Mouse (Mus musculus): Measurements from ENCODE around the gene Dtx3l. TPM values are rescaled to one million over a fixed set of nuclear protein-coding genes. Genes with fewer than 3 reads are reported as not detected.

The Dtx3l gene
- total RNA-seq, 2 experiments from 2014 or later = 3.6 to 4.6 TPM

DNA sequence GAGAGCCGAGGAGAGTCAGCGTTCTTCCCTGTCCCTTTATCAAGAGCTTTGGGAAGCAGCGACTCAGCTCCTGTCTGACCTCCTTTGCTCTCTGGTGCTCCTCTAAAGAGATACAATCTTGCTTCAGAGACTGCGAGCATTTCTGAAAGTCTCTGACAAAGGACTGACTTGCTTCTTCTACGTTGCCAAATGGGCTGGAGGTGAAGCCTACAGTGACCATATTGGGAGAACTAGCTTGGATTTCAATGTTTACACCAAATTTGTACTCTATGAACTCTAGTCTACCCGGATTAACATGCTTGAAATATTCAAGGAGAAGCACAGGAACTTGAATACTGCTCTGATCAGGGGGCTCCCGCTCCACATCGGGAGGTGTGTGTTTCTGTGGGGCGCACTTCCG is 5.8 kb downstream of the Dtx3l start:
- intact Hi-C loops (cut with DNase I) = no loop called here
- DNase-seq = no peak

DNA sequence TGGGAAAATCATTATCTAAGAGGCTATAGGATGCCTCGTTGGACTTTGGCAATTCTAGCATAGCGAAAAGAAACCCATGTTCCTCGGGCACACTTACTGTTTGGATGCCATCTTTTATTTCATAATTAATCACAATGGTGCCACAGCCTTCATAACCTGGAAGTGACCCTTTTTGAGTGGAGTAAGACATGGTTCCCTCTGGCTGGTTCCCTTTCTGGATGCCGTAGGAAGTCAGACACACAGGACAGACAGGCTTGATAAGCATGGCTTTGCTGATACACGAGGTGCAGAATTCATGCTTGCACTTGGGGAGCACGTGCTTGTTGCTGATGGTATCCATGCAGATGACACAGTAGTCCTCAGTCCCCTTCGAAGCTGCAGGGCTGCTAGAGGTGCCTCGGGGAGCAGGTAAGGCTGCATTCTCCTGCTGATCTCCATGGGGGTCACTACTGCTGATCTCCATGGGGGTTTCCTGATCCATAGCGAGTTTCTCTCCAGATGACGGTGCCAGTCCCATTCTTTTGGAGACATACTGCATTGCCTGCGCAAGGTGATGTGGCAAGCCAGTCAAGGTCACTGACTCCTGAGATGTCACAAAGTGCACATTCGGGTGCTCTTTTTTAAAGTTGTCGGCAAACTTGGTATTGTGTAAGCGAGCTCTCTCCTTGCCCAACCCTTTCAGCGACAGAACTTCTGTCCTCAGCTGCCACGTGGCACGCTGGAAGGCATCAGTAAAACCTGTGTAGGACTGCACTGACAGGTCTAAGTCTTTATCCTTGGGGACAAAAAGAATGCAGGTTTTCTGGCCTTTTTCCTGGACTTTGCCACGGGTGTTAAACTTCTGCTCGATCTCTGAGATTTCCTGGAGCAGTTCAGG is 6.5 kb downstream of the Dtx3l start:
- intact Hi-C loops (cut with DNase I) = no loop called here
- no peak for DNase-seq

DNA sequence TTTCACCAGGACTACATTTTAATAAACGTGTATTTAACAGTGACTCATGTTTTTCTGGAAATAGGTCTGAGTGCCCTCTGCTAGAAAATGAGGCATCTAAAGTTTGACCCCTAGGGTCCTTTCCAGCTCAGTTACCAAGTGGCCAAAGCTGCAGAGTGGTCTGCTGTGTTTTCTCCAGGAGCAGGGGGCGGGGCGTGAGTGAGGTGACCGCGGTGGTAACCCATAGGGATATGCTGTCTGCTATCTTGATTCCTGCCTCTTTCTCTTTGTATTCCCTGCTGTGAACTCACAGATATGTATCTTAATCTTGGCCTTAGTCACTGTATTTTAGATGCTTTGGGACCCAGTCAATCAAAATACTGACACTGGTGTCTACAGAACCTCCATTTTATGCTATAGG is 14.6 kb downstream of the Dtx3l start:
- no peak for DNase-seq
- intact Hi-C loops (cut with DNase I) = no loop called here

DNA sequence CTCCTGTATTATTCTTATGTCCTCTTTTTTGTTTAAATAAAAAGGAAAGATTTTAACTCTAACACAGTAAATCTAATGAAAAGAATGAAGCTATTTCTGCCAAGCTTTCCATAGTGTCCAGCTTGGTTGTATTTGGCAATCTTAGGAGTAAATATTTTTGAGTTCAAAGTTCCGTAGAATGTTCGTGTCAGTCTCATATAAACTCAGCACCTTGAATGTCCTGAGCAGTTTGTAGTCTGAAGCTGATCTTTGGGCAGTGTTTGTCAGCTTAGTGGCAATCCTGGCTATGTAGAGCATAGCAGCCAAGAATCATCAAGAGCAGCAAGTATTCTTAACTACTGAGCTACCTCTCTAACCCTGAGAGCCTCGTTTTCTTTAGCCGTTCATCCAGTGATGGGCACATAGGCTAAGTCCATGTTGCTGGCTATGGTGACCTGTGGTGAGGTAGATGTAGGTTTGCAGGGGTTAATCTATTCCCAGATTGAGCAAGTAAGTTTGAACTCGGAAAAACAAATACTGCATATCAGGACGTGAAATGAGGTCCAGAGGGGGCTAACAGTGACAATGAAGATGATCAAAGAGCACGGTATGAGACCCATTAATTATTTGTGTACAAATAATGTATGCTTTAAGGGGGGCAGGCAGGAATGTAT is 15.3 kb downstream of the Dtx3l start:
- DNase-seq = no peak
- intact Hi-C loops (cut with DNase I) = no loop called here

DNA sequence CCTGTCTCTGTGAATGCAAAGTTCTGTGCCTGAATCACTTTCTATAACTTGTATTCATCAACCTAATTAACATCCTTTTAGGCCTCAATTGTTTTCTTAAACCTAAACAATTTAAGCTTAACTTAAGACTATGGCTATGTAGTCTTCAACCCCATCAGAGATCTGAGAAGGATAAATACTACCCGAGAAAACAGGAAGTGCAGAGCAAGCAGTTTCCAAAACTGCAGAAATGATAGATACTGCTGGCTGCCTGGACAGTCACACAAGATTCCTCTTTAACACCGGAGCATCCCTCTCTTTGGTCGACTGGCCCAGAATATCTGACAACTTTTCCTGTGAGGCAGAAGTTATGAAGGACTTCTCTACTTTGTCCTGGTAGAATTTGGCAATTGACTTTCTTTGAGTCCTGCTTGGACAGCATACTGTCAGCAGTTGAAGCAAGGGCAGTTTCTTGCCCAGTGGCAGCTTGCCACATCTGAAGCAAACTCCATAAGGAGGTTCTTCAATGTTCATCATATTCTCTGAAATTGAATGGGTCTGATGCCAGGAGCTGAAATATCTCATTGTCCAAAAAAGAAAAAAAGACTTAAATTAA is 16.6 kb downstream of the Dtx3l start:
- intact Hi-C loops (cut with DNase I) = no loop called here
- DNase-seq = no peak

DNA sequence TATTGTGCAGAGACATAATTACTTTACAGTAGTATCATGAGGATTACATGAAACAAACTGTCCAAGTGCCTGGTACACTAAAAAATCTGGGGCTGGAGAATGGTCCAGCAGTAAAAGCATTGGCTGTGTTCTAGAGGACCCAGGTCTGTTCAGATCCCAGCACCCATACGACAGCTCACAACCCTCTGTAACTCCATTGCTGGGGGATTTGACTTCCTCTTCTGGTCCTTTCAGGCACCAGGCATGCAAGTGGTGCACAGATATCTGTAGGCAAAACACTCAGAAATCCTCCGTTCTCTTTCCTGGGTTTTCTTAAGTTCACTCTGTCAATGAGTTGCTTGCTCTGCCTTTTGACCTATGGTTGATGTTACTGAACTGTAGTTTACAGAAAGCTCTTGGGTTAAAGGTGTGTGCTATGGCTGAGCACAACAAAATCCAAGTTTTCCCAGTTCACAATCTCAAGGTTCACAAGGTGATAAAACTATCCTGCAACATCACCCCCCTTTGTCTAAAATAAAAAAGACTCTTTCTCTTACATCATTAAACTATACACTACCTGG is 17.2 kb downstream of the Dtx3l start:
- intact Hi-C loops (cut with DNase I) = no loop called here
- no peak for DNase-seq

DNA sequence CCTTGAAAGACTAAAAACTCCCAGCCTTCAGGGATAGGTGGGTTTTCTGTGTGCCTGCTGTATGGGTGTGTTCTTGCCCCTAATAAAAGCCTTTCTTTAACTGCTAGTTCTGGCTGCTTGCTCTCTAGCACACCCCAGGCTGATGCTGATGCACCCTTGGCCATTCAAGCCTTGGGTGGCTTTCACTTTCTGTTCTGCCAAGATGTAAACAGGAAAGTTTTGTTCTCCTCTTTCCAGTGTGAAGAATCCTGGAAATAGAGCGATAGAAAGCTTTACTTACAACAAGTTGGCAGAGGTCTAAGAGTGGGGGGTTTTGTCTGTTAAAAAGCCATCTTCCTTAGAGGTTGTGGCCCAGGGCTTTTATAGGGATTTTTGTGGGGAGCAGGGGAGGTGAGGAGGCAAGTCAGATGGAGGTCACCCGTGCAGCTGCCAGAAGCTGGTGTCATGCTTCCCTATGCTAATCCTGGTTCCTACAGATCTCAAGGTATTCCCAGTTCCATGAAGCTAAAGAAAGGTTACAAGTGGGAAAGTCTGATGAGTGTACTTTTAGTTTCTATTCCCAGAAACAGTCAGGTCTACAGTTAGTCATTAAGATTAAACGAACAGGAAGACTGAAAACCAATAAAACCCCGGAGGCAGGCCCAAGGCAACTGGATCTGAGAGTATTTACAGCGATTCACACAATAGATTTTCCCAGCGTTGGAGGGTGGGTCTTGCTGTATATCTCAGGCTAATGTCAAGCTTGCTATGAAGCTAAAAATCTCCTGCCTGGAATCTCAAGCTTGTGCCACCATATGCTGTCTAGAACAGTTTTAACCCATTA is 20.0 kb downstream of the Dtx3l start:
- intact Hi-C loops (cut with DNase I) = no loop called here
- no peak for DNase-seq

DNA sequence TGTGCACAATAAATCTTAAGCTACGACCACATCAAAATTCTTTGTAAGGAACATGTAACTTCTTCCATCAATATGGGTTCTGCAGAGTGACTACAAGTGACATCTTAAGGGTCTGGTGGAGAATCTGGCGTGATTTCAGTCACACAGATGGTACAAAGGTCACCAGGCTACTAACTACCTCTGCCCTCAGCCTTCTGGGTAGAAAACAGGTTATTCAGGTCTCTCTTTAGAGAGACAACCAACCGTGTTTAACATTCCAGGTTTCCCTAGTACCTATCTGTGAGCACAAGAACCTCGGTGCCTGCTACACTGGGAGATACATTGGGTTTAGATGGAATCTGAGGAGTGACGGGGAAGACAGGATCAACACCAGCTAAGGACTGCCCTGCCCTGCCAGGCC is 24.6 kb downstream of the Dtx3l start:
- DNase-seq = no peak
- intact Hi-C loops (cut with DNase I) = no loop called here

DNA sequence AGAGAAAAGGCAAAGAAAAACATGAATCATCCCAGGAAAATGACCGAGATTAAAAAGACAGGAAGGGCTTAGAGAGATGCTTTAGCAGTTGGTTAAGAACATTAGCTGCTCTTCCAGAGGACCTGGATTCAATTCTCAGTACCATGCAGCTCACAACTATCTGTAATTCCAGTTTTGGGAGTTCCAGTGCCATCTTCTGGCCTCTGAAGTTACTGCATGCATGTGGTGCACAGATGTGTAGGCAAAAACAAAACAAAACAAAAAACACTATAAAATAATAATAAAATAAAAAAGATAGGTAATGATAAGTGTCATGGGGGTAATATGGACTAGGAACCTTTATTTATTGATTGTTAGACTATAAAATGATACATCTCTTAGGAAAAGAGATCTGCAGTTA is 25.4 kb downstream of the Dtx3l start:
- intact Hi-C loops (cut with DNase I) = no loop called here
- no peak for DNase-seq

DNA sequence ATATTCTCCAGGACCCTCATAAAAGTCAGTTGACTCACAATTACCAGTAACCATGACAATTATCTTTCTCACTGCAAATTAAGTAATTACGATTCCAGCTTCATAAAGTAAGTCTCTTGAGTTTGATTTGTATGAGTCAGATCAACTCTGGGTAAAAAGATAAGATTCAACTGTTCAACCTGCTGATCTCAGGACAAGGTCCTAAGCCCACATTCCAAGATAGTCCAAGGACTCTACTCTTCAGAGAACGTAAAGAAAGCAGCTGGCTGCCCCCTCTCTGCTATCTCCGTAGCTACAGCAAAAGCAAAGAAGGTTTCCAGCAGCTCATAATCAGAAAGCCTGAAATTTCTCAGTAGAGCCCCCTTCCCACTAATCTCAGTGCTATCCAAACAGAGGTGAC is 27.5 kb downstream of the Dtx3l start:
- no peak for DNase-seq
- intact Hi-C loops (cut with DNase I) = no loop called here

DNA sequence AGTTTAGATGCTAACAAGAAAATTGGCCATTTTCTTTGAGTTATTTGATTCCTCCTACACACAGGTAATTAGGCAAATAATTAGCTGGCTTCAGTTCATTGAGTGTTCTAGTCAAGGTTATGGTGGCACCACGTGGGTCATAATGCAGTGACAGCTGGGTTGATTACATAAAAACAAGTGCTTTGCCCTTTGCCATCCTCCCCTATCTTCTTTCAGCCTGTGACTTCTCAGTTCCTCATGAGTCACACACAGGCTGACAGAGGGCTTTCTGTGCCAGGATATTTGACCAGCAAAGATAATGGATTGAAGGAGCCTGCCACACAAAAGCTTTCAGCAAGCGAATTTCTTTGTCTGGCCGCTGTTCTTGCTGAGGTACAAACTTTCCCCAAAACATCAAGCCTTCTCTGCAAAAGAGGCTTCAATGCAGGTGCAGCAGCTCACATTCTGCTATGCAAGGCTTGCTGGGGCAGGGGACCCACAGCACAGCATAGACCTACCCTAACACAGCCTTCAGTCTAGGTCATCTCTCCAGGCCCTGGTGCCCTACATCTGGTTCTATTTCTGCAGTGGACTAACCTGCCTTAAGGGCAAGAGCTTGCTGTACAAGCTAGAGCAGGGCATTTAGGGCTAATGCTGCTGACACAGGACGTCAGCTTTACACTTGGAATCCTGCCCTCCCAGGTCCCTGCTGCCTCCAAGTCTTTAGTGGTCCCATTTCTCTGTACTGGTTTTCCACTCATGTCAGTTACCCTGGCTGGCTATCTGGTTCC is 31.3 kb downstream of the Dtx3l start:
- intact Hi-C loops (cut with DNase I) = no loop called here
- DNase-seq = no peak

DNA sequence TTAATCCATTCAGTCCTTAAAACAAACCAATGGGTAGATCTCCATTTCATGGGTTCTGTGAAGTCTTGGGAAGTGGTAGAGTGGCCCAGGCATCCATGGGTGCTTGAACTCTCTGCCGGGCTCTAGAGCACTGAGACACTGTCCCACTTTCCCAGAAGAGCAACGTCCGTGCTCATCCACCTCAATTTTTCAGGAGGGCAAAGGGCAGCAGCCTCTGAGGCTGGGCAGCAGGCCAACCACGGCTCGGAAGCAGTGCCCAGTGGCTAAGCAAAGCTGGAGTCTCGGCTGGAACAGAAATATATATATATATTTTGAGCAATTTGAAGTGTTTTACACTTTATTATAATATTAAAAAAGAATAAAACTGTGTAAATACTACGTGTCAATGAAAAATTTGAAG is 32.1 kb downstream of the Dtx3l start:
- intact Hi-C loops (cut with DNase I) = no loop called here
- DNase-seq = no peak

DNA sequence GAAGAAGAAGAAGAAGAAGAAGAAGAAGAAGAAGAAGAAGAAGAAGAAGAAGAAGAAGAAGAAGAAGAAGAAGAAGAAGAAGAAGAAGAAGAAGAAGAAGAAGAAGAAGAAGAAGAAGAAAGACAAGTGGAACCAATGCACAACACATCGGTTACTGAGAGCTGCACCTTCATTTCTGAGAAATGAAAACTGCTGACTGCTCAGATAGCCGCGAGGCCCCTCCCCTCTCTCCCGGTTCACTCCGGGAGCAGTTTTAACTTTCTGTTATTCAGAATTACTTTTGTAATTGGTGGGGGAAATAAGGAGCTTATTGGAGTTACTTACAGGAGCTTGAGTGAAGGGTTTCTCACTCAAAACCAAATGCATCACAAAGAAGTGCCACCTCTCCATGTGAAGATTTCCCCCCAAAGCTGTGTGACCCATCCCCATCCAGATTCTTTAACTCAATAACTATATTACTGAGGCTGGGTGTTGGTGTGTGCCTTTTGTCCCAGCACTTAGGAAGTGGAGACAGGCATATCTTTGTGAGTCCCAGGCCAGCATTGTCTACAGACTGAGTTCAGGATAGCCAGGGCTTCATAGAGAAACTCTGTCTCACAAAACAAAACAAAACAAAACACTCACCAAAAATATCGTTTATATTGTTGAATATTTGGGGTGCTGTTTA is 33.0 kb downstream of the Dtx3l start:
- intact Hi-C loops (cut with DNase I) = no loop called here
- no peak for DNase-seq

DNA sequence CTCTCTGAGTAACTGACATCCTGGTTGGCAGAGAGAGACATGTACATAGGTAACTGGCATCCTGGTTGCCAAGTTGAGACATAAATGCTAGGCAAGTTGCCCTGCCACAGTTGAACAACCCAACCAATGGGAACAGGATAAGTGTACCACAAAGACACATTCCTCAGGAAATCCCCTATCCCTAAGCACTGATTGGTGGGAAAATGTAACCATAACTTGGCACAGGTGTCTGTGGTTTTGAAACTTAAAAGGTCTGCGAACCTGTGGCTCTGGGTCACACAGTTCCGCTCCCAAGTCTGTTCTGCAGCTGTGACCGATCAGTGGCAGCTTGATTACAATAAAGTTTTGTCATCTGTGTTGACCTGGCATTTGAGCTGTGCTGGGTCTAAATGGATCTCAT is 33.6 kb downstream of the Dtx3l start:
- intact Hi-C loops (cut with DNase I) = no loop called here
- no peak for DNase-seq

DNA sequence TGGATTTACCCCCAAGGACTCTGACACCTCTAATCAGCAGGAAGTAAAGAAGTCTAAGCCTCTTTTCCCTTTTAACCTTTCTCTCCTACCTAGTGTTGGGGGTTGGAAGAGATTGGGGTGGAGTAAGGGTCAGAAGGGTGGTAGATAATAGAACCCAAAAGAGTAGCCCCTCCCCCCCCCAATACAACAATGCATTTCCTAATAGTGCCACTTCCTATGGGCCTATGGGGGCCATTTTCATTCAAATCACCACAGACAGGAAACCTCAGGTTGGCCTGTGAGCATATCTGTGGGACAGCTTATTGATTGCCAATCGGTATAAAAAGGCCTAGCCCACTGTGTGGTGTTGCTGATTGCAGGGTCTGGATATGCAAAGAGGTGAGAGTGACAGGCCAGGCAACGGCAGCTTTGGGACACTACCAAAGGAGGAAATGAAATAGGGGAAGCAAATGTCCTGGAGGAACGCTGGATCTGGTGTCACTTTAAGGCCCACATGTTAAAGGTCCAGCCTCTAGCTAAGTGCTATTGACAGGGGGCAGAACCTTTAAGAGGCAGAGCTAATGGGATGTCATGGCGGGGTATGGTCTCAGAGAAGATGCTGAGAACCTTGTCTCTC is 34.7 kb downstream of the Dtx3l start:
- intact Hi-C loops (cut with DNase I) = no loop called here
- no peak for DNase-seq

DNA sequence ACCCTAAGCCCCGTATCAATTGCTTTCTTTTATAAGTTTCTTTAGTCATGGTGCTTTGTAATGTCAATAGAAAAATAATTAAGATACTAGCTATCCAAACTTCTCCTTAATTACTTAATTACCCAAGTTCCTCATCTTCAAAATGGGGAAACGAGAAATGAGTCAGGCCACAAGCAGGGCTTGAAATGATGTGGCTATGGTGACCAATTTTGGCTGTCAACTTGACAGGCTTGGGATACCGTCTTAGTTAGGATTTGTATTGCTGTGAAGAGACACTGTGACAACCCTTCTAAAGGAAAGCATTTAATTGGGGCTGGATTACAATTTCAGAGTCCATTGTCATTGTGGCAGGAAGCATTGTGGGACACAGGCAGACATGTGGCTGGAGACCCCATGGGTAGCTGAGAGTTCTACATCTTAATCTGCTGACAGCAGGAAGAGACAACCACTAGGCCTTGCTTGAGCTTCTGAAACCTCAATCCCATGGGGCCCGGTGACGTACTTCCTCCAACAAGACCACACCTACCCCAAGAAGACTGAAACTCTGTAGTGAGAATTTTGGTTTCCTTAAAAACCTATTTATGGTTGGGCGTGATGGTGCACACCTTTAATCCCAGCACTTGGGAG is 35.8 kb downstream of the Dtx3l start:
- no peak for DNase-seq
- intact Hi-C loops (cut with DNase I) = no loop called here

DNA sequence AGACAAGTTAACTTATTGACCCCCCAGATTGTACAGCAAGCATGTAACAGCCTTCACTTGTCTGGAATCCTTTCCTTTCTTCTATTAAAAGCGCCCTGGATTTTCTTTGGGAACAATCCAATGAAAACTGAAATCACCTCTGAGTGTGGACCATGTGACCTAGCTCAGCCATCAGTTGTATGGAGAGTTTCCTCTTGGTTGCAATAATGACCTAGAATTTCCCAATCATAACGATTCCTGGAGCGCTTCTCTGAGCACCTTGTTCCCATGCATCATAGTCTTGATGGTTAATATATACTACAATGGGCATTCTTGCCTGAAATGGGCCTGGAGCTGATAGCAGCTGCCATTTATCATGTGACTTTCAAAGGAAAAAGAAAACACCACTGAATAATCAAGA is 38.4 kb downstream of the Dtx3l start:
- DNase-seq = no peak
- intact Hi-C loops (cut with DNase I) = no loop called here

DNA sequence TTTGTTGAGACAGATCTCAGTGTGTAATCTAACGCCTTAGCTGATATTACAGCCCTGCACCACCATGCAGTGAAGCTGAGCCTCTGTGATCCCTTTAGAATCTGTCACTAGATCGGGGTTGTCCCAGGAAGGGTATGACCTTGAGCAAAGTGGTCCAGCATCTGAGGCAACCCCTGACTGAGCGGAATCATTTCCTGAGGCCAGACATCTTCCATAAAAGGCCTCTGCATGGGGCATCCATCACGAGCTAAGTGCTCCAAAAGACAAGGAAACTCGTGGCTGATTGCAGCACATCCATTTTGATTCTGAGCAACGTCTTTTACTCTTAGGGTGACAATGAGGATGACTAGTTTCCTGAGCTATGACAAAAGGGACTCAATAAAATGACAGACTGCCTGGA is 44.0 kb downstream of the Dtx3l start:
- DNase-seq = no peak
- intact Hi-C loops (cut with DNase I) = loop anchor here (5.0 kb wide), 1 partner anchor 42 kb away; the partner anchor contains the start of genes Dtx3l and Parp9

Data from gastrocnemius, postnatal 36 days (tissue).